Mouse (Mus musculus): ENCODE measurements around the gene Cbfb. TPM values are rescaled to one million over a fixed set of nuclear protein-coding genes. Genes with fewer than 3 reads are reported as not detected.
"Not testable (repeated sequence)": the region's sequence is repeated elsewhere in the genome, so short reads cannot be mapped to it uniquely, and the experiment has no call there.

Gene Cbfb
- polyA plus RNA-seq, 1 experiment from 2014 or later = 34.1 TPM

DNA sequence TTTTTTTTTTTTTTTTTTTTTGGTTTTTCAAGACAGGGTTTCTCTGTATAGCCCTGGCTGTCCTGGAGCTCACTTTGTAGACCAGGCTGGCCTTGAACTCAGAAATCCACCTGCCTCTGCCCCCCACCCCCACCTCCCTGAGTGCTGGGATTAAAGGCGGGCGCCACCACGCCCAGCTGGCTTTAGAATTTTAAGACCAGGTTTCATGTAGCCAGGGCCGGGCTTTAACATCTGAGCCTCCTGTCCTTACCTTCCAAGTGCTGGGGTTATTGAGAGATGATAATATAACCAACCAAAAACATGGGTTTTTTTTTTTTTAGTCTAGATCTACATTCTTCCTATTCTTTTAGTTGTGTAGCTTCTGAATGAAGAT, 61.8 kb downstream of the Cbfb start:
- not testable (repeated sequence) for H3K4me3 ChIP-seq (replicated peaks; ENCODE audit: low read length); DNase-seq (ENCODE audit: low spot score); H3K9me3 ChIP-seq (ENCODE audit: control insufficient read depth, low read length); H3K4me2 ChIP-seq (replicated peaks); H3K4me1 ChIP-seq (replicated peaks; ENCODE audit: control insufficient read depth, insufficient read depth, low read length); ATAC-seq (ENCODE audit: low FRiP score); H3K9ac ChIP-seq; H3K27ac ChIP-seq; H3K27me3 ChIP-seq (ENCODE audit: control insufficient read depth, insufficient read depth, low read length)
- 95% methylated on average over 4 of the region's 4 CpGs for WGBS
- peaks cover 38% of the 10 kb centered on the region for H3K36me3 ChIP-seq (replicated peaks; ENCODE audit: control insufficient read depth, insufficient read depth)

DNA sequence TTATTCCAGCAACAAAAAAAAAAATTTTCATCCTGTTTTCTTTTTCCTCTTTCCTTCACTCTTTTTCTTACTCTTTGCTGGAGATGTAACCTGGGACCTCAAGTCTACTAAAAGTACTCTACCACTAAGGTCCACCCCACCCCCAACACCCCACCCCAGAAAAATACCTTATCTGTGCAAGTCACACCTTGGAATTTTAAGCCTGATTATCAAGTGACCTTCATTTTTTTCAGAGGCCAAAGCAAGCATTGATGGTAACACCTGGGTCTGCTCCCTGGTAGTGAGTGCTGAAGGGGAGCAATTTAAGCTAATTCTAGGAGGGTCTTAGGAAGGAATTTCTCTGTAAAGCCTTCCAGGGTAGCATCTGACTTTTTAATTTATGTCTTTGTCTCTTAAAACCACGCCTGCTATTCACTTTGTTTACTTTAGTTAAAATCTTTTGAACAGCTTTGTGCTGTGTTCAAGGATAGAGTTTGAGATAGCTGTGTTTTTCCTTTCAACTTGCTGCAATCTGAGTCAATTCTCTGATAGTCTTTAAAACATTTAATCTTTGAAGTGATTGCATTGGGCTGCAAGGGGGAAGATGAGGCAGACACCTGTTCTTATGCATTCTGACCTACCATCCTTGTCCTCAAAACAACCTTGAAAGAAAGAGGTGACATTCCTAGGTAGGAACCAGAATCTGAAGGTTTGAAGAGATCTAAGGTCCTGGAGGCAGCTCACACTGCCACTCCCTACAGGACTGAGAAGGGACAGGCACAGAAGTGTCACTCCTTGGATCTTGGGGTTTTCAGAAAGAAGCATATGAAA, 62.9 kb downstream of the Cbfb start:
- Histone ChIP-seq H3K27ac (no peak overlapping the region), H3K4me1 (replicated peaks; ENCODE audit: control insufficient read depth, insufficient read depth, low read length) (no peaks in the 10 kb centered on the region), H3K4me2 (replicated peaks) (no peak overlapping the region), H3K9ac (no peak overlapping the region), H3K9me3 (ENCODE audit: control insufficient read depth, low read length) (no peaks in the 10 kb centered on the region), H3K27me3 (ENCODE audit: control insufficient read depth, insufficient read depth, low read length) (no peaks in the 10 kb centered on the region), H3K4me3 (replicated peaks; ENCODE audit: low read length) (no peak overlapping the region), H3K36me3 (replicated peaks; ENCODE audit: control insufficient read depth, insufficient read depth) (peaks cover 39% of the 10 kb centered on the region)
- DNase-seq (ENCODE audit: low spot score) (no peak), ATAC-seq (ENCODE audit: low FRiP score) (no peak)
- 89% methylated on average over 1 of the region's 1 CpGs for WGBS

DNA sequence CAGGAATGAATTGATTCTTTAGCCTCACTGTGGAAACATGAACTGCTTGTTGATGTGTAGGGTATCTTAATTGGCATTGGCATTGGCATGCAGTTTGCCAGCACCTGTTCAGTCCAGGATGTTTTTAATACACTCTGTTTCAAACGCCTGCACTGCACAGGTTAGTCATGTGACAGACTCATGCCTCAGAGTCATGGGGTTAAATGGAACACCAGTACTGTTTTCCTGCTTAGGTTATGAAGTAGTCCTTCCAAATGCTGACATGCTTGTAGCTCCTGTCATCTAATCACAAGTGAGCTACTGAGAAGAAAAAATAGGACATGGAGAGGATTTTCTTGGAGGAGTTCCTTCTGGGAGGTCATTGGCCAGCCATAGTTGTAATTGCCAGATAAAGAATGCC, 64.7 kb downstream of the Cbfb start:
- WGBS = 87% methylated on average over 1 of the region's 1 CpGs
- Histone ChIP-seq H3K27me3 (ENCODE audit: control insufficient read depth, insufficient read depth, low read length) (no peaks in the 10 kb centered on the region), H3K4me1 (replicated peaks; ENCODE audit: control insufficient read depth, insufficient read depth, low read length) (no peaks in the 10 kb centered on the region)

DNA sequence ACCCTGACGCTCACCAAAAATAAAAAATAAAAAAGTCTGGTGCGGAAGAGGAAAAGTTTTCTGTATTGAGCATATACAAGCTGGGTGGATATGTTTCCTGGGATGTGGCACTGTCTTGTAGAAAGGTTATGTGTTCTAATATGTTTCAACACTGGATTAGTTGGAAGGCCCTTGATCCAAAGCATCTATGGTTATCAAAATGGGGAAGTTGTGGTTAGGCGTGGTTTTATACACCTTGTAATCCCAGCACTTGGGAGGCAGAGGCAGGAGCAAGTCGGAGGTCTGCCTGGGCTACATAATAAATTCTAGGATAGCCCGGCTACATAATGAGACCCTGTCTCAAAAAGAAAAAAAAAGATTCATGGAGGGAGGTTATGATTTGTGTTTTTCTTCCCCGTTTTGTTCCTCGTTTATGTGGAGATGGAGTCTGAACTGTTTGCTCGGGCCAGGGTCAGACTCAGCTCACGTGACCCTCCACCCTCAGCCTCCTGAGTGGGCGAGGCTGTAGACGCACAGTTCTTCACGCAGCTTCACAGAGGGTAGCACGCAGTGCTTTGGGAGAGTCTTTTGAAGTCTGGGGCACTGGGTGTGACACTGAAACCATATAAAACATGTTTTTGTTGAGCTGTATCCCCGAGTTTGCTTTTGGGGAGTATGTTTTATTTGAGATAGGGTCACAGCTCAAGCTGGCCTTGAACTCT, 67.1 kb downstream of the Cbfb start:
- H3K9ac ChIP-seq = no peak overlapping the region
- H3K4me1 ChIP-seq (replicated peaks; ENCODE audit: control insufficient read depth, insufficient read depth, low read length) = no peaks in the 10 kb centered on the region
- DNase-seq (ENCODE audit: low spot score) (no peak), ATAC-seq (ENCODE audit: low FRiP score) (no peak)
- 92% methylated on average over 14 of the region's 14 CpGs for WGBS
- no peaks in the 10 kb centered on the region for H3K9me3 ChIP-seq (ENCODE audit: control insufficient read depth, low read length)
- peaks cover 76% of the 10 kb centered on the region for H3K36me3 ChIP-seq (replicated peaks; ENCODE audit: control insufficient read depth, insufficient read depth)
- no peak overlapping the region for H3K27ac ChIP-seq
- H3K4me3 ChIP-seq (replicated peaks; ENCODE audit: low read length) = no peak overlapping the region
- no peaks in the 10 kb centered on the region for H3K27me3 ChIP-seq (ENCODE audit: control insufficient read depth, insufficient read depth, low read length)
- H3K4me2 ChIP-seq (replicated peaks) = no peak overlapping the region

More for the DNA sequence above, 64.7 kb downstream of the Cbfb start:
- ATAC-seq (ENCODE audit: low FRiP score) = no peak
- no peak overlapping the region for H3K4me2 ChIP-seq (replicated peaks)
- no peaks in the 10 kb centered on the region for H3K9me3 ChIP-seq (ENCODE audit: control insufficient read depth, low read length)
- H3K27ac ChIP-seq = no peak overlapping the region
- DNase-seq (ENCODE audit: low spot score) = no peak
- H3K36me3 ChIP-seq (replicated peaks; ENCODE audit: control insufficient read depth, insufficient read depth) = peaks cover 58% of the 10 kb centered on the region
- no peak overlapping the region for H3K9ac ChIP-seq
- no peak overlapping the region for H3K4me3 ChIP-seq (replicated peaks; ENCODE audit: low read length)

DNA sequence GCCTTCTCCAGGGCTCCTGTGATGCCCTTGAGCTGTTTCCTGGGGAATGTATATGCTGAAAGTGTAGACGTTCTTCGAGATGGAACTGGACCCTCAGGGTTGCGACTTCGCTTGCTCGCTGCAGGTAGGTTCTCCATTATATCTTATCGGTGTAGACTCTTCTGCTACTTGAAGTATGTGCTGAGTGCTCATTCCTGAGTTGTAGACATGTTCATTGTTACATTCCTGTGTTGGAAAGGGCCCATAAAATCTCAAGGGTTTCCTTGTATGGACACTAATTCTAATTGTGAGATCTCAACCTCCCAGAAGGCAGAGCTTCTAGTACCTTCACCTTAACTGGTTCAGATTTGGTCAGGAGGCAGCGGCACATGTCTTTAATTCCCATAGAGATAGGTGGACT, 70.5 kb downstream of the Cbfb start:
- peaks cover 48% of the 10 kb centered on the region for H3K36me3 ChIP-seq (replicated peaks; ENCODE audit: control insufficient read depth, insufficient read depth)
- H3K27me3 ChIP-seq (ENCODE audit: control insufficient read depth, insufficient read depth, low read length) = no peaks in the 10 kb centered on the region
- WGBS = 97% methylated on average over 7 of the region's 7 CpGs
- no peaks in the 10 kb centered on the region for H3K4me1 ChIP-seq (replicated peaks; ENCODE audit: control insufficient read depth, insufficient read depth, low read length)
- H3K4me2 ChIP-seq (replicated peaks) = no peak overlapping the region
- H3K9me3 ChIP-seq (ENCODE audit: control insufficient read depth, low read length) = no peaks in the 10 kb centered on the region
- DNase-seq (ENCODE audit: low spot score) (no peak), ATAC-seq (ENCODE audit: low FRiP score) (no peak)
- H3K27ac ChIP-seq = no peak overlapping the region
- no peak overlapping the region for H3K9ac ChIP-seq
- H3K4me3 ChIP-seq (replicated peaks; ENCODE audit: low read length) = no peak overlapping the region

DNA sequence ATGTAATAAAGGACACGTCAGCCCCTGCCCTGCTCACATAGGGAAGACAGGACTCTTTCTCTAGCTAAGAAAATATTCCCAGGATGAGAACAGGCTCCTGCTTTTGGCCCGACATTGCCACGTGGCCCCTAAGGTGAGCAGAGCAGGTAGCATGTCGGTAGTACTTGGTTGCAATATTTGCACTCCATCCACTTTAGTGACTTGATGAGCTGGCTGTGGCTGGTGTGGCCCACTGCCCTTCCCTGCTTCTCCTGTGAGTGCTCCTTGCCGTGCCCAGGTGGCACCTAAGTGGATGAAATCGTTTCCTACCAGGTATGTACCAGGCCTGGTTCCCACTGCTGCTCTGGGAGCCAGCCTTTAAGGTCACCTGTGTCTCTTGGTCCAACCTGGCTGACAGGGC, 81.5 kb downstream of the Cbfb start:
- Histone ChIP-seq H3K9ac (no peak overlapping the region), H3K9me3 (ENCODE audit: control insufficient read depth, low read length) (no peaks in the 10 kb centered on the region), H3K27ac (no peak overlapping the region), H3K27me3 (ENCODE audit: control insufficient read depth, insufficient read depth, low read length) (peaks cover 22% of the 10 kb centered on the region), H3K4me3 (replicated peaks; ENCODE audit: low read length) (no peak overlapping the region), H3K36me3 (replicated peaks; ENCODE audit: control insufficient read depth, insufficient read depth) (peaks cover 64% of the 10 kb centered on the region), H3K4me2 (replicated peaks) (no peak overlapping the region), H3K4me1 (replicated peaks; ENCODE audit: control insufficient read depth, insufficient read depth, low read length) (peaks cover 5% of the 10 kb centered on the region; the same call in 1 of the 2 replicates)
- ATAC-seq (ENCODE audit: low FRiP score) (no peak), DNase-seq (ENCODE audit: low spot score) (no peak)
- 92% methylated on average over 6 of the region's 6 CpGs for WGBS

DNA sequence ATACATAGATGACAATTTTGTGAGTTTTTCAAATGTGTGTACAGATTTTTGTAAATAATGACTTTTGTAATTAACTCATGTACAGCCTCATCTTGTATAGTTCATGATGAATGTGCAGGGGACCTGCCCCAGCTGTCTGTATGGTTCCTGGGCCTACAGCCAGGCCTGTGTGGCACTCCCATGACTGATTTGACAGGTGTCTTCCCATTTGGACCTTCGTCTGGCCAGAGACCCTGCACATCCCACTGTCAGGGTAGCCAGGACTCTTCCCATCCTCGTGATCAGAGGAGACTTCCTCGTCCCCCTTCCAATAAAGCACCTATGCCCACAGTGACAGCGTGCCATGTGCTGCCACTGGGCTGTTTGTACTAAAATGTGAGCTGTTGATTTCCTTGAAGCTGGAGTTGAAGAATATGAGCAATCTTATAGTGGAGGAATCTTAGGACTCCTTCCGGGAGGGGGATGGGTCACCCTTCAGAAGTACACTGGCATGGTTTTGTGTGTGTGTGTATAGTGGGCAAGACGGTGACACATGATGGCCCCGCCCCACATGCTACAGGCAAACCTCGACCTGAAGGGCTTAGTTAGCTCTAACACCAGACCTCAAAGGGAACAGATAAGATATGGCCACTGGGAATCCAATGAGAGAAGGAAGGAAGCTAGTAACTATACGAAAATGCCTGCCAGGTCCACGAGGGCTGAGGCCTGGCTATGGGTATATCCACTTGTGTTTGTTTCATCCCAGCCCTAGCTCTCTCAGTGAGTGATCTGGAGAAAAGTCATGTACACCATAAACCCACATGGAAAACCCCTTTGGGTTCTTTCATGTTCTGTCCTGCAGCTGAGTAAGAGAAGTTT, 82.4 kb downstream of the Cbfb start:
- Histone ChIP-seq H3K4me2 (replicated peaks) (peak overlapping the region; percentile 98; the same call in 1 of the 2 replicates), H3K27ac (no peak overlapping the region), H3K36me3 (replicated peaks; ENCODE audit: control insufficient read depth, insufficient read depth) (peaks cover 55% of the 10 kb centered on the region), H3K4me3 (replicated peaks; ENCODE audit: low read length) (no peak overlapping the region), H3K9me3 (ENCODE audit: control insufficient read depth, low read length) (no peaks in the 10 kb centered on the region), H3K9ac (no peak overlapping the region), H3K4me1 (replicated peaks; ENCODE audit: control insufficient read depth, insufficient read depth, low read length) (peaks cover 5% of the 10 kb centered on the region; the same call in 1 of the 2 replicates), H3K27me3 (ENCODE audit: control insufficient read depth, insufficient read depth, low read length) (peaks cover 30% of the 10 kb centered on the region)
- 92% methylated on average over 10 of the region's 10 CpGs for whole genome bisulfite sequencing
- ATAC-seq (ENCODE audit: low FRiP score) = no peak
- DNase-seq (ENCODE audit: low spot score) = no peak

DNA sequence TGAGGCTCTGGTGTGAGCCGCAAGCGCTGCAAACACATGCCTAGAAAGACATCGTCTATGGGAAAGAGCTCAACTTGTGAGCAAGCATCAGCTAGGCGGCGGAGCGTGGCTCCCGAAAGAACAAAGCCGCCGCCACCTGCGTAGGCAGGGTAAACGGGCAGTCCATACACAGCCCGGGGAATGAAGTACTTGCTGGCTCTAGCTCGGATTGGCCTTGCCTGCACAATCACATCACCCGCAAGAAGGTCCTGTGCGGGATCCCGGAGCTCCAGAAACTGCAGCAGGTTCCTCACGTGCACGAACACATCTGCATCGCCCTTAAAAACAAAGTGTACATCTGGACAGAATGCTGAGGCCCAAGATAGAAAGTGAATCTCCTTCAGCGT, 83.3 kb downstream of the Cbfb start:
- DNase-seq (ENCODE audit: low spot score) = no peak
- H3K27me3 ChIP-seq (ENCODE audit: control insufficient read depth, insufficient read depth, low read length) = peaks cover 38% of the 10 kb centered on the region
- H3K36me3 ChIP-seq (replicated peaks; ENCODE audit: control insufficient read depth, insufficient read depth) = peaks cover 46% of the 10 kb centered on the region
- peak; percentile 26; the same call in 1 of the 2 replicates for ATAC-seq (ENCODE audit: low FRiP score)
- peak overlapping the region; percentile 72 for H3K9ac ChIP-seq
- H3K4me2 ChIP-seq (replicated peaks) = peak overlapping the region; percentile 98
- peak overlapping the region; percentile 56 for H3K4me3 ChIP-seq (replicated peaks; ENCODE audit: low read length)
- 32% methylated on average over 20 of the region's 20 CpGs for WGBS
- H3K9me3 ChIP-seq (ENCODE audit: control insufficient read depth, low read length) = no peaks in the 10 kb centered on the region
- no peak overlapping the region; the same call in 1 of the 2 replicates for H3K27ac ChIP-seq
- H3K4me1 ChIP-seq (replicated peaks; ENCODE audit: control insufficient read depth, insufficient read depth, low read length) = peaks cover 8% of the 10 kb centered on the region; the same call in 1 of the 2 replicates

All from hindbrain, embryonic 14.5 days (tissue).